In genomic region chr11:31767727-31768495, GRCm38 (mm10) we compare ENCODE assay signal across 9 mouse cellular contexts.
DNase-seq lines count a peak whose midpoint lies in the region; ATAC-seq lines count a peak whose summit lies in the region.
"Had no signal": no experiment of that assay in that cellular context is flagged by ENCODE, and none has a peak within 500 bp of the region (broad histone marks: within the 10 kb centered on the region; RNA-seq: fewer than 3 reads in every experiment).

No protein-coding gene starts in this region.

- H3K27ac ChIP-seq in midbrain, embryonic 10.5 days (replicated peaks), result 0 out of 2 replicates have a peak overlapping the region, but pooled peaks have one; percentile 5
- no peak overlapping the region for H3K27ac ChIP-seq in midbrain, embryonic 11.5 days (ENCODE audit: low read depth, low read length)
- peak overlapping the region; percentile 59 for H3K27ac ChIP-seq in hindbrain, embryonic 15.5 days (replicated peaks)
- no peak overlapping the region for H3K27ac ChIP-seq in midbrain, embryonic 12.5 days (replicated peaks)

- H3K36me3 ChIP-seq in midbrain, embryonic 10.5 days, result no peaks in the 10 kb centered on the region
- H3K36me3 ChIP-seq in midbrain, embryonic 11.5 days (ENCODE audit: control insufficient read depth, insufficient read depth, low read length), result no peaks in the 10 kb centered on the region
- no peaks in the 10 kb centered on the region for H3K36me3 ChIP-seq in hindbrain, embryonic 15.5 days
- H3K36me3 ChIP-seq in midbrain, embryonic 12.5 days, result no peaks in the 10 kb centered on the region

- ATAC-seq in midbrain, embryonic 11.5 days (ENCODE audit: low FRiP score), result no peak
- ATAC-seq in hindbrain, embryonic 15.5 days (ENCODE audit: low FRiP score, low read depth), result peak; percentile 80
- ATAC-seq in midbrain, embryonic 12.5 days (ENCODE audit: low FRiP score, low read depth), result 0 out of 2 replicates have a peak, but pooled peaks have one; percentile 11

- H3K27me3 ChIP-seq in midbrain, embryonic 10.5 days (ENCODE audit: low read depth, poor library complexity, severe bottlenecking), result no peaks in the 10 kb centered on the region
- no peaks in the 10 kb centered on the region for H3K27me3 ChIP-seq in midbrain, embryonic 11.5 days (ENCODE audit: control insufficient read depth, insufficient read depth, low read length)
- H3K27me3 ChIP-seq in hindbrain, embryonic 15.5 days, result no peaks in the 10 kb centered on the region
- 0 out of 2 replicates have a peak, but pooled peaks cover 3% of the 10 kb centered on the region for H3K27me3 ChIP-seq in midbrain, embryonic 12.5 days

- H3K9me3 ChIP-seq in midbrain, embryonic 10.5 days (replicated peaks), result no peaks in the 10 kb centered on the region
- no peaks in the 10 kb centered on the region for H3K9me3 ChIP-seq in midbrain, embryonic 11.5 days (ENCODE audit: control insufficient read depth, low read length)
- no peaks in the 10 kb centered on the region for H3K9me3 ChIP-seq in hindbrain, embryonic 15.5 days
- H3K9me3 ChIP-seq in midbrain, embryonic 12.5 days, result no peaks in the 10 kb centered on the region

- peaks cover 26% of the 10 kb centered on the region for H3K4me1 ChIP-seq in midbrain, embryonic 10.5 days
- H3K4me1 ChIP-seq in midbrain, embryonic 11.5 days (ENCODE audit: control insufficient read depth, insufficient read depth, low read length), result peaks cover 11% of the 10 kb centered on the region
- peaks cover 29% of the 10 kb centered on the region for H3K4me1 ChIP-seq in hindbrain, embryonic 15.5 days (replicated peaks)
- peaks cover 21% of the 10 kb centered on the region for H3K4me1 ChIP-seq in midbrain, embryonic 12.5 days

- no peak overlapping the region for H3K4me2 ChIP-seq in midbrain, embryonic 11.5 days
- H3K4me2 ChIP-seq in hindbrain, embryonic 15.5 days, result no peak overlapping the region
- no peak overlapping the region for H3K4me2 ChIP-seq in midbrain, embryonic 12.5 days (replicated peaks)

- H3K9ac ChIP-seq in midbrain, embryonic 11.5 days (ENCODE audit: low read length), result no peak overlapping the region
- H3K9ac ChIP-seq in hindbrain, embryonic 15.5 days, result no peak overlapping the region
- H3K9ac ChIP-seq in midbrain, embryonic 12.5 days (replicated peaks), result no peak overlapping the region

- no peak for DNase-seq in midbrain, embryonic 10.5 days (ENCODE audit: low spot score)
- DNase-seq in midbrain, embryonic 11.5 days (ENCODE audit: low spot score, missing footprints), result no peak
- DNase-seq in right cerebral cortex, postnatal 36 days (ENCODE audit: low spot score in 2 of 2), result peak; percentile 66 to 70
- no peak for DNase-seq in spleen, postnatal 36 days (ENCODE audit: low spot score in 2 of 2)
- DNase-seq in lung, adult 18-20 months, result no peak
- no peak for DNase-seq in urinary bladder, postnatal 14 days (ENCODE audit: low spot score)

- H3K4me3 ChIP-seq in midbrain, embryonic 10.5 days, result no peak overlapping the region
- H3K4me3 ChIP-seq in midbrain, embryonic 11.5 days (ENCODE audit: low read depth, low read length), result no peak overlapping the region
- H3K4me3 ChIP-seq in hindbrain, embryonic 15.5 days, result no peak overlapping the region
- H3K4me3 ChIP-seq in midbrain, embryonic 12.5 days, result no peak overlapping the region
- H3K4me3 ChIP-seq: erythroblast, embryonic 14.5 days had no signal

- WGBS in midbrain, embryonic 10.5 days, result 57% methylated on average over 10 of the region's 10 CpGs
- WGBS in midbrain, embryonic 11.5 days, result 45% methylated on average over 10 of the region's 10 CpGs
- WGBS in hindbrain, embryonic 15.5 days, result 22% methylated on average over 10 of the region's 10 CpGs
- WGBS in midbrain, embryonic 12.5 days, result 49% methylated on average over 10 of the region's 10 CpGs

Comparison
In these comparisons a context has a peak if more than half of its experiments do, and no peak if none do; other contexts are left out.
1. H3K27ac ChIP-seq: peak in midbrain, embryonic 10.5 days (single experiment) and hindbrain, embryonic 15.5 days (single experiment); none in midbrain, embryonic 11.5 days (single experiment) and midbrain, embryonic 12.5 days (single experiment).
2. DNase-seq: peak in right cerebral cortex, postnatal 36 days (2 of 2); none in midbrain, embryonic 10.5 days (single experiment), midbrain, embryonic 11.5 days (single experiment), spleen, postnatal 36 days (0 of 2), lung, adult 18-20 months (0 of 2) and urinary bladder, postnatal 14 days (single experiment).